Mouse (Mus musculus) hindlimb bud, embryonic 11.5 days (tissue): Measurements from ENCODE around the gene Mfap4.

Experiments
- DNase-seq: peaks from one replicate; pipeline ENCODE4 v3.0.0-alpha.2; 2012; ENCODE audit warnings: low read depth, low spot score; ENCODE audit errors: extremely low spot score

The Mfap4 gene

GRCm38 (mm10) chr11:61484613-61485540, at the start of gene Mfap4:
TSS of gene Mfap4 (plus strand) at chr11:61485431.
- no peak for DNase-seq

GRCm38 (mm10) chr11:61436298-61436697, 48.9 kb upstream of the Mfap4 start:
- no peak for DNase-seq

GRCm38 (mm10) chr11:61439170-61439569, 46.1 kb upstream of the Mfap4 start:
- no peak for DNase-seq

GRCm38 (mm10) chr11:61440416-61440815, 44.8 kb upstream of the Mfap4 start:
- DNase-seq: no peak

- no peak for DNase-seq
These were observed 43.6 kb upstream of the Mfap4 start for GRCm38 (mm10) chr11:61441670-61442069.

- DNase-seq: no peak
These were observed 41.4 kb upstream of the Mfap4 start for GRCm38 (mm10) chr11:61443807-61444206.

GRCm38 (mm10) chr11:61447296-61447695, 37.9 kb upstream of the Mfap4 start:
- DNase-seq: no peak

- DNase-seq: no peak
These were observed 37.2 kb upstream of the Mfap4 start for GRCm38 (mm10) chr11:61448041-61448440.

GRCm38 (mm10) chr11:61448599-61449225, 36.5 kb upstream of the Mfap4 start:
- DNase-seq: no peak

GRCm38 (mm10) chr11:61449499-61450292, 35.5 kb upstream of the Mfap4 start:
- DNase-seq: no peak

- no peak for DNase-seq
These were observed 21.2 kb upstream of the Mfap4 start for GRCm38 (mm10) chr11:61464071-61464470.

GRCm38 (mm10) chr11:61465422-61465821, 19.8 kb upstream of the Mfap4 start:
- no peak for DNase-seq

- no peak for DNase-seq
These were observed 16.7 kb upstream of the Mfap4 start for GRCm38 (mm10) chr11:61468534-61468933.

- no peak for DNase-seq
These were observed 15.8 kb upstream of the Mfap4 start for GRCm38 (mm10) chr11:61469317-61469917.

GRCm38 (mm10) chr11:61470880-61471279, 14.4 kb upstream of the Mfap4 start:
- no peak for DNase-seq

- DNase-seq: no peak
These were observed 11.6 kb upstream of the Mfap4 start for GRCm38 (mm10) chr11:61473630-61474029.

- no peak for DNase-seq
These were observed 8.3 kb upstream of the Mfap4 start for GRCm38 (mm10) chr11:61476786-61477382.

- no peak for DNase-seq
These were observed 7.4 kb upstream of the Mfap4 start for GRCm38 (mm10) chr11:61477566-61478508.

- DNase-seq: no peak
These were observed 6.4 kb upstream of the Mfap4 start for GRCm38 (mm10) chr11:61478788-61479187.
